Mouse (Mus musculus): ENCODE data around the gene Runx2.

The Runx2 gene

GRCm38 (mm10) chr17:44768522-44768921 lies 46.1 kb downstream of the Runx2 start:
- no peak for DNase-seq (ENCODE audit: low read depth, low spot score)

GRCm38 (mm10) chr17:44767375-44767774 lies 47.2 kb downstream of the Runx2 start:
- no peak for DNase-seq (ENCODE audit: low read depth, low spot score)

DNA sequence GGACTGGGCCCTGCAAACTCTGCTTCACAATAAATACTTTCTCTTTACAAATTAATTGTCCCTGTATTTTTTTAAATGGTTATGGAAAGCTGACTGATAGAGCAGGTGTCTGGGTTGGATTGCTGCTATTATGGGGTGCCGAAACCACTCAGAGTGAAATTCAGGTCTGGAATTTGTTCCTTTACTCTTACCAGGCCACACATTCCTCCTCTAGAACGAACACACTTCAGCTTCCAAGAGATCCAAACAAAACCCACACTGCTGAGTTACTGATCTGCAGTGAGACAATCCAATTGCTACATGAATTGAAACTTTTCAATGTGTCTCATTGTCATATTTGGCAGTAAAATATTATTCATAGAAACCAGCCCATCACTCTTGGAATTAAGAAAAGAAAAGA lies 47.6 kb downstream of the Runx2 start:
- no peak for DNase-seq (ENCODE audit: low read depth, low spot score)

DNA sequence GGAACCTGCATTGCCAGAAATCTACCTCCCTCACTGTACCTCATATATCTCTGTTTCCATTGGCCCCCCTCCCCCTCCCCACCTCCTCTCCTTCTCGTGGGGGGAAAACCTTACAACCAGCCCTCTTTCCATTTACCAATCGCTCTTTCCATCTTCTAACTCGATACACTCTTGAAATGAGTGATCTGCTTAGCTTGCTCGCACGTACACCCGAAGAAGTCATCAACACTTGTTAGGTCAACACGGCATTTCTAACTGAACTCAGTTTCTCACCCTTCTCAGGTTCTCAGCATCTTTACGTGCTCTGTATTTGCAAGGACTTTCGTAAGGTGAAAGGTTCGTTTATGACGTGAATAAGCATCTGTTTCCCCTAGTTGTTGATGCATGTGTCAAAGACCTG lies 48.3 kb downstream of the Runx2 start:
- no peak for DNase-seq (ENCODE audit: low read depth, low spot score)

DNA sequence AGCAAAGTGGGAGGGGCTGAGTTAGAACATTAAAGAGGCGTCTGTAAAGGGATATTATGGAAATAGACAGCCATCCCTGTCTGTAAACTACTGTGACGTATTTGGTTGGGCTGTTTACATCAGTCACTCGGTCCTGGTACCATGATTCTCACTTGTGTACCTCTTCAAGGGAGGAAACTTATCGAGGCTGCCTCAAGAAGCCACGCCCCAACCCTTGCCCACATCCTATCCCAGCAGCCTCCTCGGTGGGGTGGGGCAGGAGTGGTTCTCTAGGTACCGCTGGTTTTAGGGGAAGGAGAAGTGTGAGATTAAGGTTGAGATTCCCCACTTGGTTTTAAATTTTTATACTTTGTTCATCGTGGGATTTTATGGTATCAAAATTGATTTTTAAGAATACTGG lies 69.2 kb downstream of the Runx2 start:
- DNase-seq (ENCODE audit: low read depth, low spot score) = no peak

GRCm38 (mm10) chr17:44743780-44744179 lies 70.8 kb downstream of the Runx2 start:
- no peak for DNase-seq (ENCODE audit: low read depth, low spot score)

GRCm38 (mm10) chr17:44742246-44742645 lies 72.4 kb downstream of the Runx2 start:
- DNase-seq (ENCODE audit: low read depth, low spot score) = peak; percentile 14

GRCm38 (mm10) chr17:44738121-44738637 lies 76.4 kb downstream of the Runx2 start:
- peak; percentile 42 for DNase-seq (ENCODE audit: low read depth, low spot score)

- peak; percentile 31 for DNase-seq (ENCODE audit: low read depth, low spot score)
These were observed 77.1 kb downstream of the Runx2 start for GRCm38 (mm10) chr17:44737275-44738120.

DNA sequence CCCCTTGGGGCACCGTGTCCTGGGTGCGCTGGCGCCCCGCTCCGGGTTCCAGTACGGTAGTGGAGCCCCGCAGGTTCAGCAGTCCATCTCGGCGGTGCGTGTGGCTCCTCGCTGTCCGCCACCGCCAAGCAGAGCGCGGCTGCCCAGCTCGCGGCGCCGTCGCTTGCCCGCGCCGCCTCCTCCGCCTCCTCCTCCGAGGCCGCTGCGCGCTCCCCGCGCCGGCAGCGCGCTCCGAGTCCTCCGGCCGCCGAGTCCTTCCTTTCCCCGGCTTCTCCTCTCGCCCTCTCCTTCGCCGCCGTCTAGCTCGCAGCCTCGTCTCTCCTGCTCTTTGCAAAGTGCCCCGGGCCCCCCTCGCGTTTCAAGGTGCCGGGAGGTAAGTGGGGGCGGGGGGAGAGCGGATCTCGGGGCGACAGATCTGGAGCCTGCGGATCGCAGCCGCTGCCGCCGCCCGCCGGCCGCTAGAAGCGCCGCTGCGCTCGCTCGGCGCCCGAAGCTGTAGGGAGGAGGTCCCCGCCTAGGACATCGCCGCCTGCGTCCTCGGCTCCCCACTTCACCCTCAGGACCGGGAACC lies 78.5 kb downstream of the Runx2 start:
- peak; percentile 81 for DNase-seq (ENCODE audit: low read depth, low spot score)

- DNase-seq (ENCODE audit: low read depth, low spot score) = peak; percentile 53
These were observed 79.2 kb downstream of the Runx2 start for GRCm38 (mm10) chr17:44735223-44735990.

GRCm38 (mm10) chr17:44734501-44735222 lies 79.9 kb downstream of the Runx2 start:
- peak; percentile 66 for DNase-seq (ENCODE audit: low read depth, low spot score)

DNA sequence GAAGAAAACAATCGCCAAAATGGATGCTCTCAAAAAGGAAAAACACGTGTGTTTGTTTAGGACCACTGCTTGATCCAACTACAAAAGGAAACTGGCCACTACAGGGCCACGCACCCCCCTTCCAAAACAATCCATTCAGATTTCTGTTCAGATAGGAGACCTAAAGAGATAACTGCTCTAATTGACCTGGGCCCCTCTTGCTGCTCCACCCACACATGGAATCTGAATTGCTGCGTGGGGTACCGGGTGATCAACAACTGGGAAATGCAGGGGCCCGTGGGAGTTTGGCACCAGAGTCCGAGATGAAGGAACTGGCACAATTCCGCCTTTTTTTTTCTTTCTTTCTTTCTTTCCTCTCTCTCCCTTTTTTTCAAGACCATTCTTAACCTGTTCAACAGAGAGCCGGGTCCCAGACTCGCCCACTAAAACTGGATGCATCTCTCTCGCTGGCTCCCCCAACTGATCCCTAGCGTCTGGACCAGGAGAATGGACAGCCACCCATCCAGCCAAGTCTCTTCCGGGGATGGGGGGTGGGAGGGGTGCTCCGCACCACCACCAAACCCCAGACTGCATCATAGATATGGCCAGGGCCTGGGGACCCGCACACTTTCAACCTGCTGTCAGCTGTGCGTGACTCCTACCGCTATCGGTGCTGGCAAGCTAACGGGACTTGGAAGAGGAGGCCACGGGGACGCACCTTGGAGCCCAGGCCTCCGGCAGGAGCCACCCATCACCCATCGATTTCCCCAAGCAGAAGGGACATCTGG lies 80.9 kb downstream of the Runx2 start:
- DNase-seq (ENCODE audit: low read depth, low spot score) = no peak

DNA sequence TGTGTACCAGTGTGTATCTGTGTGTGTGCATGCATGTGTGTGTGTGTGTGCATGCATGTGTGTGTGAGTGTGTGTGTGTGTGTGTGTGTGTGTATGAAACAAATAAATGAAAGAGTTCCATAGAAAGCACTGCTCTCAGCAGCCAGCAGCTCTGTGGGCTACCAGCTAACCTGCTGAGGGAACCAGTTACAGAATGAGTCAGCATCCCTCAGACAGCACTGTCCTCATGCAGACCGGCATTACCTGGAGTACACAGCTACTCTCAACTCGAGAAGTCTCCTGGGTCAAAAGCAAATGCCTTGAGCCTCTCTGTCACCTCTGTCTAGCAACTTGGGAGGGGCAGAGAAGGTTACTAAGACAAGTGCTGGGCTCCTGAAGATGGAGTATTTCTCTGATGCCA lies 86.1 kb downstream of the Runx2 start:
- DNase-seq (ENCODE audit: low read depth, low spot score) = peak; percentile 49

DNA sequence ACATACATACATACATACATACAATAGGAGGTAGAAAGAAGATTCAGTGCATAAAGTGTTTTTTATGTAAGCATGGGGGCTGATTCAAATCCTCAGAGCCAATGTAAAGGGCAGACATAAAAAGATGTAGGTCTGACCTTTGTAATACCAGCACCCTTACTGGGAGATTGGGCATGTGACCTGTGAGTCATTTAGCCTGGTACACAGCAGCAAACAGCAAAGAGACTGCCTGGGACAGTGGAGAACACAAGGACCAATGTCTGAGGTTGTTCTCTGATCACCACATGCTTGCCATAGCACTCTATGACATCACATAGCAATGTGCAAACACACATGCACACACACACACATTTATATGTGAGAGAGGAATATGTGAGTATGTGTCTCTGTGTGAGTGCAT lies 86.9 kb downstream of the Runx2 start:
- no peak for DNase-seq (ENCODE audit: low read depth, low spot score)

DNA sequence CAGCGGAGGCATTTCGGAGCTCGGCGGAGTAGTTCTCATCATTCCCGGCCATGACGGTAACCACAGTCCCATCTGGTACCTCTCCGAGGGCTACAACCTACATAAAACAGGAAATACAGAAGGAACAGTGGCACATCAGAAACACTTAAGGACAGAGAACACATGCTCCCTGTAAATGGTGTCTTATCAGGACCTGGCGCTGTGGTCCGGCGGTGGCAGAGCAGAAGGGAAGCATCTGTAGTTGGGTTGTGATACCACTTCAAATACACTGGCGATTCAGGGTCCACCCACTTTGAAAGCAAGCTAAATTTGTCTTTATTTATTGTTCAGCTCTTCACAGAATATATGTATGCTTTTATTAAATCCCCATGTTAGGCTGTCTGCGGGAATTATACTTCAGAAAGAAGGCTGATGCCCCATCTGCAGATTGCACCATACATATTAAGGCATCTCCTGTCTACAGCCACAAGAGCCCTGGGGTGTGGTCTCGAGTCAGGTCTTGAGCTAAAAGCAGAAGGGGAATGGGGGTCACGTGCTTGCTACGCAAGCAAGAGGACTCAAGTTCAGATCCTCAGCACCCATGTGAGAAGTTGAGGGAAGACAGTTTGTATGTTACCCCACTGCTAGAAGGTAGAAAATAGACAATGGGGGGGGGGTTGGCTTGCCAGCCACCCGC lies 89.7 kb downstream of the Runx2 start:
- no peak for DNase-seq (ENCODE audit: low read depth, low spot score)

- DNase-seq (ENCODE audit: low read depth, low spot score) = no peak
These were observed 90.3 kb downstream of the Runx2 start for GRCm38 (mm10) chr17:44724255-44724654.

DNA sequence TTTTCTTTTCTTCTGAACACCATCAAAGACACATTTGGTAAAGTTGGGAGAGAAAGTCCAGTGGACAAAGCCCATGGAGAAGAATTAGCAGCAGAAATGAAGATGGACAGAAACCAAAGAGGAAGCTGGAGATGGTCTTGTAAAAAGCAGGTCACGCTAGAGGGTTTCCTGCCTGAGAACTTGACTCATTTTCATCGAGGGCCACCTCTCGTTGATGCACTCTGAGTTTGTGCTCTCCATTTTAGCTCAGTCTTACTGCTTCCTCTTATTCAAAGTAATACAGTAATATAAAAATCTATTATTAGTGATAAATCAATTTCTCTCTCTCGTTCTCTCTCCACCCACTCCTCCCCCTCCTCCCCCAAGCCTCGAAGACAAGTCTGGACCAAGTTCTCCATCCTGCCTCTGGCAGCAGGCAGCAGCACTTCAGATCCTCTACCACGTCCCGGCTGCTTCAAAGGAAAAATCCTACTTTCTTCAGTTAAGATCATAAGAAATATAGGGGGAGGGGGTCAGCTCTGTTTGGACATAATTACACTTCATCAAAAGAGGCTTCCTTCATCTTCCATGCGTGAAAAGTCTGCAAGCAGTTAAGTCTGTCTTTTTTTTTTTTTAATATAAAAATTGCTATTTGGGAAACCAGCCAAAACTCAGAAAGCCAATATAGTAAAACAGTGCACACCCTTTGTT lies 92.3 kb downstream of the Runx2 start:
- no peak for DNase-seq (ENCODE audit: low read depth, low spot score)

- DNase-seq (ENCODE audit: low read depth, low spot score) = no peak
These were observed 96.0 kb downstream of the Runx2 start for GRCm38 (mm10) chr17:44718591-44718990.

DNA sequence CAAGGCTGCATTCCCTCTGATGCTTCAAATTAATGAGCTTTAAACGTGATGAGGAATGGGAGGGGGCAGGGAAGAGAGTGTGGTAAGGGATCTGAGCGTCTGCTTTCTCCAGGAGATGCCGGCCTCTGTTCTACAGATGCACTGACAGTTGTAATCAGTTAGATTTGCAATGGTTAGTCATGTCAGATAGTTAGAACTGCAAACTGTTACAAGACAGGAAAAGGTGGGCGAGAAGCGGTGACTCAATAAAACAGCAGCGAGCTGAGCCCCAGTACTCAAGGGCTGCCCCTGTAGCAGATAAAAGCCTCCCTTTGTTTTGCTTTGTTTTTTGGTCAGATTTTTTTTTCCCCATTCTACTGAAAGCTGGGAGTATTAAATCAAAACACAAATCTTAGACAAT lies 96.6 kb downstream of the Runx2 start:
- DNase-seq (ENCODE audit: low read depth, low spot score) = peak; percentile 75
